Mouse (Mus musculus): ENCODE measurements around the gene Rhbg. TPM values are rescaled to one million over a fixed set of nuclear protein-coding genes. Genes with fewer than 3 reads are reported as not detected.
A peak's percentile ranks its signal among the peaks of the same experiment; 100 is the strongest.

The Rhbg gene
- polyA plus RNA-seq, 1 experiment from 2014 or later = 0.69 TPM

- Histone ChIP-seq H3K4me2 (replicated peaks) (no peak overlapping the region), H3K9me3 (no peaks in the 10 kb centered on the region), H3K4me1 (replicated peaks) (no peaks in the 10 kb centered on the region), H3K36me3 (no peaks in the 10 kb centered on the region), H3K27ac (no peak overlapping the region), H3K27me3 (replicated peaks) (peaks cover 65% of the 10 kb centered on the region), H3K4me3 (replicated peaks) (no peak overlapping the region), H3K9ac (no peak overlapping the region)
- ATAC-seq = no peak
- WGBS = 50% methylated on average over 12 of the region's 12 CpGs
Measured at GRCm38 (mm10) chr3:88221519-88222390, 32.8 kb downstream of the Rhbg start.

DNA sequence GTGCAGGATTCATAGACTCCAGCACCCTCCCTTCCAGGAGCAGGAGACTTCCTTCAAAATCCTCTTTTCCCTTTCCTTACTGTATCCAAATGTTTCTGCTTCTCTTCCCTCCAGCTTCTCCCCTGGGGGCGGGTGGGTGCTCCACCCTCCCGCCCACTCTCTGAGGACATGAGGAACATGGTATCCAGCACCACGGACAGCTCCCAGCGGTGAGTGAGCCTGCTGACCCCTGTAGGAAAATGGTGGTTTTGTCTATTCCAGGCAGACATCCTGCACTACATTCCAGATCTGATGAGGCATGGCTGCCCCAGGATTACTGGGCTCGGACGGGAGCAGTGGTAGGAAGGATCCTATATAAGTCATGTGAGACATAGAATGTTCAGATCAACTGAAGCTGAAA is 33.7 kb downstream of the Rhbg start:
- H3K9me3 ChIP-seq = no peaks in the 10 kb centered on the region
- no peak overlapping the region for H3K4me3 ChIP-seq (replicated peaks)
- H3K27ac ChIP-seq = no peak overlapping the region
- H3K4me1 ChIP-seq (replicated peaks) = 0 out of 2 replicates have a peak, but pooled peaks cover under 1% of the 10 kb centered on the region
- H3K4me2 ChIP-seq (replicated peaks) = no peak overlapping the region
- ATAC-seq = peak; percentile 74
- no peaks in the 10 kb centered on the region for H3K36me3 ChIP-seq
- H3K27me3 ChIP-seq (replicated peaks) = peaks cover 70% of the 10 kb centered on the region
- H3K9ac ChIP-seq = no peak overlapping the region
- WGBS = under 1% methylated on average over 6 of the region's 6 CpGs

GRCm38 (mm10) chr3:88219940-88220339 is 34.6 kb downstream of the Rhbg start:
- Histone ChIP-seq H3K9me3 (no peaks in the 10 kb centered on the region), H3K36me3 (no peaks in the 10 kb centered on the region), H3K27me3 (replicated peaks) (peaks cover 74% of the 10 kb centered on the region), H3K9ac (no peak overlapping the region), H3K4me3 (replicated peaks) (no peak overlapping the region), H3K4me2 (replicated peaks) (no peak overlapping the region), H3K4me1 (replicated peaks) (peaks cover 9% of the 10 kb centered on the region), H3K27ac (no peak overlapping the region)
- WGBS = 11% methylated on average over 9 of the region's 9 CpGs
- no peak for ATAC-seq

DNA sequence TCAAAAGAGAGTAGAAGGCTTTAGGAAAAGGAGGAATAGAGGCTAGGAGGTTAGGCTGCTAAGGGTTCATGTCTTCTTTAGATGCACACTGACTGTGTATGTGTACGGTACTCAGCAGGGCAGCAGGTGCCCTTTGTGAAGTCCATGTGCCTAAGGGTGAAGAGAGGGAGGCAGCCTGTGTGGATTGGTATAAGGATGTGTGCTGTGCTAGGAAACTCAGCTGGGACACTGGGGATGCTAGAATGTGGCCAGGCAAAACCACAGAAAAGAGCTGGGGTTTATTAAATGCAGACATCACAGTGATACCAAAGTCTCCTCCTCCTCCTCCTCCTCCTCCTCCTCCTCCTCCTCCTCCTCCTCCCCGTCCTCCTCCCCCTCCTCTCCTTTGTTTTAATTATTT is 36.8 kb downstream of the Rhbg start:
- Histone ChIP-seq H3K36me3 (no peaks in the 10 kb centered on the region), H3K4me1 (replicated peaks) (peaks cover 16% of the 10 kb centered on the region), H3K27me3 (replicated peaks) (peaks cover 84% of the 10 kb centered on the region), H3K27ac (no peak overlapping the region), H3K4me2 (replicated peaks) (no peak overlapping the region), H3K9ac (no peak overlapping the region), H3K9me3 (no peaks in the 10 kb centered on the region), H3K4me3 (replicated peaks) (no peak overlapping the region)
- 55% methylated on average over 1 of the region's 2 CpGs for WGBS
- no peak for ATAC-seq

GRCm38 (mm10) chr3:88216534-88217326 is 37.8 kb downstream of the Rhbg start:
- H3K4me2 ChIP-seq (replicated peaks) = no peak overlapping the region
- no peak overlapping the region for H3K27ac ChIP-seq
- H3K4me3 ChIP-seq (replicated peaks) = no peak overlapping the region
- no peak overlapping the region for H3K9ac ChIP-seq
- H3K27me3 ChIP-seq (replicated peaks) = peaks cover 93% of the 10 kb centered on the region
- H3K4me1 ChIP-seq (replicated peaks) = peaks cover 16% of the 10 kb centered on the region
- no peaks in the 10 kb centered on the region for H3K36me3 ChIP-seq
- 12% methylated on average over 7 of the region's 7 CpGs for WGBS
- ATAC-seq = no peak
- no peaks in the 10 kb centered on the region for H3K9me3 ChIP-seq

- H3K9ac ChIP-seq = no peak overlapping the region
- no peaks in the 10 kb centered on the region for H3K9me3 ChIP-seq
- ATAC-seq = no peak
- H3K4me2 ChIP-seq (replicated peaks) = peak overlapping the region; percentile 51
- peaks cover 92% of the 10 kb centered on the region for H3K27me3 ChIP-seq (replicated peaks)
- no peak overlapping the region for H3K27ac ChIP-seq
- H3K4me3 ChIP-seq (replicated peaks) = no peak overlapping the region; the same call in 1 of the 2 replicates
- peaks cover 16% of the 10 kb centered on the region for H3K4me1 ChIP-seq (replicated peaks)
- no peaks in the 10 kb centered on the region for H3K36me3 ChIP-seq
- WGBS = 4% methylated on average over 6 of the region's 6 CpGs
Measured at GRCm38 (mm10) chr3:88216116-88216515, 38.4 kb downstream of the Rhbg start.

- H3K27ac ChIP-seq = no peak overlapping the region
- under 1% methylated on average over 23 of the region's 23 CpGs for WGBS
- peak overlapping the region; percentile 51 for H3K4me2 ChIP-seq (replicated peaks)
- no peaks in the 10 kb centered on the region for H3K9me3 ChIP-seq
- peaks cover 16% of the 10 kb centered on the region for H3K4me1 ChIP-seq (replicated peaks)
- H3K27me3 ChIP-seq (replicated peaks) = peaks cover 93% of the 10 kb centered on the region
- no peaks in the 10 kb centered on the region for H3K36me3 ChIP-seq
- ATAC-seq = no peak
- peak overlapping the region; percentile 18 for H3K4me3 ChIP-seq (replicated peaks)
- no peak overlapping the region for H3K9ac ChIP-seq
Measured at GRCm38 (mm10) chr3:88215553-88216004, 38.9 kb downstream of the Rhbg start.

GRCm38 (mm10) chr3:88214971-88215552 is 39.4 kb downstream of the Rhbg start:
- no peaks in the 10 kb centered on the region for H3K9me3 ChIP-seq
- 1% methylated on average over 48 of the region's 48 CpGs for WGBS
- H3K4me3 ChIP-seq (replicated peaks) = peak overlapping the region; percentile 18
- H3K36me3 ChIP-seq = no peaks in the 10 kb centered on the region
- H3K9ac ChIP-seq = no peak overlapping the region
- no peak overlapping the region for H3K27ac ChIP-seq
- peaks cover 93% of the 10 kb centered on the region for H3K27me3 ChIP-seq (replicated peaks)
- peak overlapping the region; percentile 51 for H3K4me2 ChIP-seq (replicated peaks)
- no peak for ATAC-seq
- H3K4me1 ChIP-seq (replicated peaks) = peaks cover 16% of the 10 kb centered on the region

GRCm38 (mm10) chr3:88214197-88214938 is 40.1 kb downstream of the Rhbg start:
- peak overlapping the region; percentile 51 for H3K4me2 ChIP-seq (replicated peaks)
- ATAC-seq = no peak

DNA sequence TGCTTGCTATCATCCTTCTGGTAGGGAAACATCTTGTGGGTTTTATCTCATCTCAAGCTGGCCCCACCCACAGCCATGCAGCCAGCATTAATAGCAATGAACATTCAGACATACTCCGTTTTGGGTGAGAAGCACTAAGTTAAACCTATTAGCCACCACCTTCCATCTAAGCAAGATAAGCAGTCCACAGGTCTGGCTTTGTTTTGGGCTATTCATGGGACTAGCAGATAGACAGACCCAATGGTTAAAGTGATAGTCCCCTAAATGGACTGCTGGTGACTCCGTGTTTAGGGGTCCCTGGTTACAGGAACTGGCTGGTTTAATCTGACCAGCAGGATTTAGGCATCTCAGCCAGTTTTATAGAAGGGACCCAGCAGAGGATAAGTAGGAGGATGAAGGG is 41.5 kb downstream of the Rhbg start:
- H3K27ac ChIP-seq = no peak overlapping the region
- H3K36me3 ChIP-seq = no peaks in the 10 kb centered on the region
- no peaks in the 10 kb centered on the region for H3K9me3 ChIP-seq
- H3K27me3 ChIP-seq (replicated peaks) = peaks cover 95% of the 10 kb centered on the region
- no peak overlapping the region for H3K9ac ChIP-seq
- H3K4me1 ChIP-seq (replicated peaks) = peaks cover 16% of the 10 kb centered on the region
- 8% methylated on average over 2 of the region's 2 CpGs for WGBS
- no peak for ATAC-seq
- H3K4me2 ChIP-seq (replicated peaks) = no peak overlapping the region
- no peak overlapping the region for H3K4me3 ChIP-seq (replicated peaks)

More at GRCm38 (mm10) chr3:88214197-88214938, 40.1 kb downstream of the Rhbg start:
- peak overlapping the region; percentile 18; the same call in 1 of the 2 replicates for H3K4me3 ChIP-seq (replicated peaks)
- no peaks in the 10 kb centered on the region for H3K36me3 ChIP-seq
- no peak overlapping the region for H3K27ac ChIP-seq
- 2% methylated on average over 42 of the region's 42 CpGs for WGBS
- peaks cover 93% of the 10 kb centered on the region for H3K27me3 ChIP-seq (replicated peaks)
- H3K9ac ChIP-seq = no peak overlapping the region
- H3K9me3 ChIP-seq = no peaks in the 10 kb centered on the region
- H3K4me1 ChIP-seq (replicated peaks) = peaks cover 16% of the 10 kb centered on the region

GRCm38 (mm10) chr3:88212356-88212755 is 42.2 kb downstream of the Rhbg start:
- Histone ChIP-seq H3K36me3 (no peaks in the 10 kb centered on the region), H3K27me3 (replicated peaks) (peaks cover 97% of the 10 kb centered on the region), H3K4me2 (replicated peaks) (no peak overlapping the region), H3K4me1 (replicated peaks) (peaks cover 16% of the 10 kb centered on the region), H3K9me3 (no peaks in the 10 kb centered on the region), H3K27ac (no peak overlapping the region), H3K4me3 (replicated peaks) (no peak overlapping the region), H3K9ac (no peak overlapping the region)
- no peak for ATAC-seq
- 8% methylated on average over 1 of the region's 1 CpGs for WGBS

Data from intestine, embryonic 15.5 days (tissue).